Mouse (Mus musculus) kidney, embryonic 15.5 days (tissue): ENCODE results near the gene Adcy5. TPM values are rescaled to one million over a fixed set of nuclear protein-coding genes. Genes with fewer than 3 reads are reported as not detected.

Experiments
- ATAC-seq: fragments of 200-750 bp; cut with Nextera tagmentation; replicated peaks from 2 replicates; pipeline ENCODE4 v1.8.0; 2017; ENCODE audit warnings: moderate TSS enrichment; ENCODE audit not compliant: low FRiP score
- H3K27ac ChIP-seq: fragments of 300-500 bp; sonication (generic); 2 replicates; pipeline ENCODE4 v1.5.1; 2015; ENCODE audit warnings: mild to moderate bottlenecking, inconsistent platforms
- H3K27me3 ChIP-seq: fragments of 300-500 bp; sonication (generic); 2 replicates; pipeline ENCODE4 v1.6.1; 2015; ENCODE audit warnings: inconsistent platforms
- H3K36me3 ChIP-seq: fragments of 300-500 bp; sonication (generic); 2 replicates; pipeline ENCODE4 v1.6.1; 2015; ENCODE audit warnings: inconsistent platforms
- H3K4me1 ChIP-seq: fragments of 300-500 bp; sonication (generic); 2 replicates; pipeline ENCODE4 v1.6.1; 2015; ENCODE audit warnings: inconsistent platforms
- H3K4me2 ChIP-seq: fragments of 300-500 bp; sonication (generic); 2 replicates; pipeline ENCODE4 v1.6.1; 2015; ENCODE audit warnings: moderate library complexity, mild to moderate bottlenecking, inconsistent platforms
- H3K4me3 ChIP-seq: fragments of 300-500 bp; sonication (generic); replicated peaks from 2 replicates; pipeline ENCODE4 v1.5.1; 2015; ENCODE audit warnings: mild to moderate bottlenecking, inconsistent platforms
- H3K9ac ChIP-seq: fragments of 300-500 bp; sonication (generic); 2 replicates; pipeline ENCODE4 v1.6.1; 2015; ENCODE audit warnings: mild to moderate bottlenecking, inconsistent platforms
- H3K9me3 ChIP-seq: fragments of 300-500 bp; sonication (generic); replicated peaks from 2 replicates; pipeline ENCODE4 v1.6.1; 2016; ENCODE audit warnings: inconsistent platforms
- whole genome bisulfite sequencing: fragments of 180-500 bp; shearing (Covaris S2); methylation state at CpG from one replicate; pipeline ENCODE4 v1.1.7; 2015; ENCODE audit warnings: mixed read lengths; 5-methylcytosine and 5-hydroxymethylcytosine counted together
- polyA plus RNA-seq: library from polyadenylated mRNA; unstranded; fragments of >200 nt; fragmentation: Nextera tagmentation; extraction: Ambion mirVana; gene quantifications from 2 replicates; pipeline ENCODE4 v1.2.1, GENCODE M21; 2015

Adcy5 gene
- polyA plus RNA-seq, 1 experiment from 2014 or later = 0.87 TPM

DNA sequence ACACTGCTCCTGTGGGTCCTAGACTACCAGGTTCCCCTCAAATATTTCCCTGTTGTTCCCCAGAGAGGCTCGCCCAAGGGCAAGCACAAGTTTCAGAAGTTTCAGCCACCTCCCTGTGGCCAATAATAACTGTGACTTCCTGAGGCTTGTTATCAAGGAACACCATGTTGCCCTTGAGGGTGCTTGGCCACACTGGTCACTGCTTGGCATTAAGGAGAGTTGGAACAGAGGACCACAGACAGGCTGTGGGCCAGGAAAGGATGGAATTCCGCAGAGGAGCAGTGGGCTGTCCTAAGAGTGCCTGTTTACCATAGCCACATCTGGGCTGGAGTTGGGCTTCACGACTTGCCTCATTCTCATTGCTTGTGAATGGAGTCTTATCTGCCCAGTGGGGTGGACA is 24.5 kb upstream of the Adcy5 start:
- Histone ChIP-seq H3K36me3 (no peaks in the 10 kb centered on the region), H3K9me3 (no peaks in the 10 kb centered on the region), H3K4me1 (no peaks in the 10 kb centered on the region), H3K9ac (no peak overlapping the region), H3K27ac (no peak overlapping the region), H3K4me2 (no peak overlapping the region), H3K27me3 (no peaks in the 10 kb centered on the region), H3K4me3 (no peak overlapping the region)
- no peak for ATAC-seq
- WGBS = 80% methylated on average over 3 of the region's 3 CpGs

DNA sequence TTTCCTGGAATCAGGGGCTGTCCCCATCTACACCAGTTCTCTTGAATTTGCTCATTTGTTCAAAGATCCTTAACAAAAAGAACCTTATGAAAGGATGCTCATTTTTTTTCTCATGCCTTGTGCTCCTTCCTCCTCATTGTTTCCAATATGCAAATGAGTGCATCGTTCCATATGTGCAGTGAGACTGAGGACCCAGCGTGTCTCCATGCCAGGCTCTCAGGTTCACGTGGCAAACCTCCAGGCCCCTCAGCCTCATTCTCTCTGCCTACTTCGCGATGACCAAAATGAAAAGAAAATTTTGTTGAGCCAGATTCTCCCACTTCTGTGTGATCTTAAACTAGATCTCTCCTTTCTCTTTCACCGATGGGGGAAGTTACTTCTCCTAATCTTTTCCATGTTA is 15.3 kb upstream of the Adcy5 start:
- Histone ChIP-seq H3K27me3 (no peaks in the 10 kb centered on the region), H3K9ac (no peak overlapping the region), H3K4me2 (no peak overlapping the region), H3K9me3 (no peaks in the 10 kb centered on the region), H3K36me3 (no peaks in the 10 kb centered on the region), H3K4me3 (no peak overlapping the region), H3K27ac (no peak overlapping the region), H3K4me1 (peaks cover 8% of the 10 kb centered on the region)
- no peak for ATAC-seq
- WGBS = 80% methylated on average over 6 of the region's 6 CpGs

DNA sequence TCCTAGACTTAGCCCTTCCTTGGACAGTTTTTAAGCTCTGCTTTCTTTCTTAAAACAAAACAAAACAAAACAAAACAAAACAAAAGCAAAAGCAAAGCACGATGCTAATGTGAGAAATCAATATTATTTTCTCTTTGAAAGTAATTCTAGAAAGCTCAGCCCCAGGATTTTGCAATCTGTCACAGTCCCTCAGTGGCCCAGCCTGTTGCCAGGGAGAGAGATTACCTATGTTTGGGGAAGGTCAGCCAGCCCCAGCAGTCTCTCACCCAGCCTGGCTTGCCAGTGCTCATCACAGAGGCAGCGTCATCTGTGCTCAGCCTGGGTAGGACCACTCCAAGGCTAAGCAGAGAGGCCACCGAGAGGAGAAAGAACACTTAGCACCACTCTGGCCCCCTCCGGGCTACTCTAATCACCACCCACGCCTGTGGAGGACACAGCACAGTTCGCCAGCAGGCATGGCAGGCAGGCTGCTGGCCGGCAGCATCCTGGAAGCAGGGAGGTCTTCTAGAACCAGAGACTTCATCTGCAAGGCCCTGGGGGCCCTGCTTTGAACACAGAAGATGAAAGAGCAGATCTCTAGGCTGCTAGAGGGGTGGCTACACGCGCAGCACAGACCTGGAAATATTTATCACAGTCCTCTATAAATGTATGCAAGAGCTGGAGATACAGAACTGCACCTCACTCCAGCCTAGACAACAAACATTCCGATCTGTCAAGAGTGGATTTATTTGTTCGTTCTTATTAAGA is 14.6 kb upstream of the Adcy5 start:
- Histone ChIP-seq H3K4me2 (no peak overlapping the region), H3K9me3 (no peaks in the 10 kb centered on the region)
- no peak for ATAC-seq

DNA sequence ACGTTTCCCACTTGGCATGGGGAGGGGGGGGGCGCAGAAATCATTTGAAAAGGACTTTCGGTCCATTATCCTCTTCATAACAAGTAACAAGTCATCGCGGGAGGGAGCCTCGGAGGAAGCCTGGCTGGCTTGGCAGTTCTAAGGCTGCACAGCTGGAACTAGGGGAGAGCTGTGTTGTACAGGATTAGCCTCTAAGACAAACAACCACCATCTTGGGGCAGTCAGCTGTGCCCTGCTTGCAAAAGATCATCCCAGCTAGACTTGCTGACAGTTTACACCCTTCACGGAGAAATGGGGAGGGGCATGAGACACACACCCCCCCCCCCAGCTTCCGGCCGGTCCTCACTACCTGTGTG is 14.1 kb upstream of the Adcy5 start:
- 52% methylated on average over 9 of the region's 9 CpGs for WGBS
- H3K4me2 ChIP-seq = no peak overlapping the region
- no peak for ATAC-seq
- no peaks in the 10 kb centered on the region for H3K36me3 ChIP-seq
- no peaks in the 10 kb centered on the region for H3K9me3 ChIP-seq
- peaks cover 8% of the 10 kb centered on the region for H3K4me1 ChIP-seq
- H3K27ac ChIP-seq = no peak overlapping the region
- H3K9ac ChIP-seq = no peak overlapping the region
- H3K27me3 ChIP-seq = no peaks in the 10 kb centered on the region
- no peak overlapping the region for H3K4me3 ChIP-seq

More for the DNA sequence above, 14.6 kb upstream of the Adcy5 start:
- Histone ChIP-seq H3K36me3 (no peaks in the 10 kb centered on the region), H3K27ac (no peak overlapping the region), H3K4me1 (peaks cover 8% of the 10 kb centered on the region), H3K27me3 (no peaks in the 10 kb centered on the region), H3K4me3 (no peak overlapping the region), H3K9ac (no peak overlapping the region)
- 31% methylated on average over 11 of the region's 11 CpGs for WGBS

DNA sequence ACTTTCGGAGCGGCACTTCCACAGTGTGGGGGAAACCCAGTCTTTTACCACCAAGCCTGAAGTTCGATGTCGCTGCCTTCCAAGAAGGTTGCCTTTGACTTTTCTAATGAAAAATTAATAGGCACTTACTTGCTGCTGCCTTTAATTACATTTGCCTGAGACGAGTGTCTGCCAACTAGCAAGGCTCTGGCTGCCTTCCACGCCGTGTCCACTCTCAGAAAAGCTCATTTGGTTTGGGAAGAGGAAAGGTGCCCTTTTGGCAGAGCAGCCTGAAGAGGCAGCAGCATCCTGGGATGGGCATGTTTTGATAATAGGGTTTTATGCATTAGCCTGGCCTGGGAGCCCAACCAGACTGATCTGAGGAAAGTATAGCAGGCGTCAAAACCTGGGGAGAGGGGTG is 12.8 kb upstream of the Adcy5 start:
- ATAC-seq = no peak
- 76% methylated on average over 8 of the region's 8 CpGs for WGBS
- Histone ChIP-seq H3K27ac (no peak overlapping the region), H3K9me3 (no peaks in the 10 kb centered on the region), H3K27me3 (no peaks in the 10 kb centered on the region), H3K4me1 (peaks cover 8% of the 10 kb centered on the region), H3K4me2 (no peak overlapping the region), H3K36me3 (no peaks in the 10 kb centered on the region), H3K4me3 (no peak overlapping the region), H3K9ac (no peak overlapping the region)

DNA sequence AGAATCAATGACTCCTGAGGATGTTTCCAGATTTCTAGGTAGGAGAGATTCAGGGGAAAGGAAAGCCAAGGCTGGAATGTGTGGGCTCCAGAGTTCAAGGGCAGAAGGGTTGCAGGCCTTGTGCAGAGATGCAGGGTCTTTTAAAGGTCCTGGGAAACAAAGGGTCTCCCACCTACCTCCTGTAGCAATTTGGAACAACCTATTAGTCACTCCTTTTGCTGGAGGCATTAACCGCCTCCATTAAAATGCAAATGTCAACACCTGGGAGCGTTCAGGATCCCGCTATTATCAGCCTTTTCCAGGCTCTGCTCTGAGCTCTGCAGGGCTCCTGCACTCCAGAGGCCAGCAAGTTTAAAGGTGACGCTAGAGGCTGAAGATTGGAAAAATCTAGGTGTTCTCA is 8.5 kb upstream of the Adcy5 start:
- Histone ChIP-seq H3K4me1 (no peaks in the 10 kb centered on the region), H3K4me3 (no peak overlapping the region), H3K27ac (no peak overlapping the region), H3K9me3 (no peaks in the 10 kb centered on the region), H3K27me3 (peaks cover 14% of the 10 kb centered on the region), H3K4me2 (no peak overlapping the region), H3K9ac (no peak overlapping the region), H3K36me3 (no peaks in the 10 kb centered on the region)
- no peak for ATAC-seq
- 18% methylated on average over 4 of the region's 4 CpGs for WGBS

DNA sequence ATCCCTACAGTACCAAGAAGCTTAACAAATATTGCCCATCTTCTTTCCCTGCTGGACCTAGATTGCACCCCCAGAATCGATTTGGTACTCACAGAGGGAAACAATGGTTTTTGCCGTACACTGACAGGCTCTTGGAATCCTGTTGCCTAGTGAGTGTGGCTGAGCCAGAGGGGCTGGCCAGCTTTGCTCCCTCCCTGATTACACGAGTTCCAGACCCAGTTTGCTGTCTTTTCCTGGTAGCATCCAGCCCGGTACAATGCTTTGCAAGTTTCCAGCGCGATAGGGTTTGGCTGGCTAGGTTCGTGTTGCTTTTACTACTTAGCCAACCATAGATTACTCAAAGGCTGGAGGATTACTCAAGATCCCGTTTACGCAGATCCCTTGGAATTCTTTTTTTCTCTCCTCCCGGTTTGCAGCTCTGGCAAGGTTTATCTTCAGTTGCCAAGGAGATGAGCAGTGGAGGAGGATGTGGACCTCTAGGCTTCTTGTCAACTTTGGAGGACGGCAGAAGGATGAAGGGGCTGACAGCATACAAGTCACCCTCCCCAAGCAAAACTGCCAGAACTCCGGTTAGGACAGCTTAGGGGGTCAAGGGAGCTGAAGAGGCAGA is 1.4 kb upstream of the Adcy5 start:
- no peak overlapping the region for H3K4me3 ChIP-seq
- H3K9ac ChIP-seq = no peak overlapping the region
- H3K36me3 ChIP-seq = no peaks in the 10 kb centered on the region
- 10% methylated on average over 12 of the region's 12 CpGs for WGBS
- no peaks in the 10 kb centered on the region for H3K9me3 ChIP-seq
- H3K4me2 ChIP-seq = 0 out of 2 replicates have a peak overlapping the region, but pooled peaks have one; percentile 99
- H3K4me1 ChIP-seq = peaks cover 36% of the 10 kb centered on the region
- H3K27me3 ChIP-seq = peaks cover 85% of the 10 kb centered on the region
- no peak for ATAC-seq
- no peak overlapping the region for H3K27ac ChIP-seq

DNA sequence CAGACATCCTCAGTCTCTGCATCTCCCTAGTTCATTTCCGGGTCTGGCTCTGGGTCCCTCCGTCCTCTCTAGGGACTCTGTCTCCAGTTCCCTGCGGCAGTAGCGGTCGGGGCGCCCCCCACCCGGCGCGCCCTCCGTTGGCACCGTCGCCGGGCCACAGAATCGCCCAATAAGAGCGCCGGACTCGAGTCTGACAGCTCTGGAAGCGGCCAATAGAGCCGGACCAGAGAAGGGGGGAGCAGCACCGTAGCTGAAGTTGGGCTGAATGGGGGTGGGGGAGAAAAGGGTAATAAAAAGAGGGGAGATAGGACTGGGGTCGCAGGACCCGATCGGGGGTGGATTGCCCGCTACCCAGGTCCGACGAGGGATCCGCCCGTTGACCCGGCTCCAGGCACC is 434 bp upstream of the Adcy5 start:
- no peaks in the 10 kb centered on the region for H3K36me3 ChIP-seq
- peak overlapping the region; percentile 99 for H3K4me2 ChIP-seq
- H3K27ac ChIP-seq = no peak overlapping the region
- peaks cover 90% of the 10 kb centered on the region for H3K27me3 ChIP-seq
- peak; percentile 59 for ATAC-seq
- H3K4me1 ChIP-seq = peaks cover 36% of the 10 kb centered on the region
- peak overlapping the region; percentile 69 for H3K4me3 ChIP-seq
- H3K9ac ChIP-seq = peak overlapping the region; percentile 53
- H3K9me3 ChIP-seq = no peaks in the 10 kb centered on the region
- under 1% methylated on average over 29 of the region's 29 CpGs for WGBS

DNA sequence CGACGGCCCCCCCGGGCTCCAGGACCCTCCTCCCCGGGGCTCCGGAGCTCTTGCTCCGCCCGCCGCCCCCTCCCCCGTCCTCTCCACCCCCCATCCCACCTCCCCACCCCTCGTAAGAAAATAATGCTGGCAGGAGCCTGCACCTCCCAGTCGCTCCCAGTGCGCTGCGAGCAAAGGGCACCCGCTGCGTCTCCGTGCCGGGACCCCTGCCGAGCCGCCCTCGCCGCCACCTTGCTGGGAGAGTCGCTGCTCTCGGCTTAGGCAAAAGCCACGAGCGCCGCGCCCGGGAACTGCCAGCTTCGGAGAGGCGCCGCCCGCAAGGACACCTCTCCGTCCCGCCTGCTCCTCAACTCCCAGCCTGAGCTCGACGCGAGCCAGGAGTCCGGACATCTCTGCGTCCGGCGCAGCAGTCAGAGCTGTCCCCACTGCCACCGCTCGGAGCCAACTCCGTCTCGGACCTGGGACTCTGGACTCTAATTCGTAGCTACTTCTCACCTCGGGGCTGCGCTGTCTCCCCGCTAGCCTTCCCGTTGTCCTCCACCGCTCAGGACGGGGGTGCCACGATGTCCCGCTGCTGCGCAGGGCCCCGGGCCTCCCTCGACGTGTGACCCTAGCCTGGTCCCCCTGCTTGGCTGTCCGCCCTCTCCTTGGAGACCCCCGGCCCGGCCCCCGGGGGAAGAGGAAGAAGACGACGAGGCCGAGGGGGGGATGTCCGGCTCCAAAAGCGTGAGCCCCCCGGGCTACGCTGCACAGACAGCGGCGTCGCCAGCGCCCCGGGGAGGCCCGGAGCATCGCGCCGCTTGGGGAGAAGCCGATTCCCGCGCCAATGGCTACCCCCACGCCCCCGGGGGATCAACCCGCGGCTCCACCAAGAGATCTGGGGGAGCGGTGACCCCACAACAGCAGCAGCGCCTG is 971 bp downstream of the Adcy5 start:
- no peaks in the 10 kb centered on the region for H3K9me3 ChIP-seq
- 1% methylated on average over 85 of the region's 87 CpGs for WGBS
- H3K27ac ChIP-seq = no peak overlapping the region
- peak overlapping the region; percentile 69 for H3K4me3 ChIP-seq
- H3K4me2 ChIP-seq = peak overlapping the region; percentile 99
- H3K9ac ChIP-seq = peak overlapping the region; percentile 53
- ATAC-seq = peak; percentile 40; the same call in 1 of the 2 replicates
- H3K36me3 ChIP-seq = no peaks in the 10 kb centered on the region
- peaks cover 96% of the 10 kb centered on the region for H3K27me3 ChIP-seq
- H3K4me1 ChIP-seq = peaks cover 36% of the 10 kb centered on the region

DNA sequence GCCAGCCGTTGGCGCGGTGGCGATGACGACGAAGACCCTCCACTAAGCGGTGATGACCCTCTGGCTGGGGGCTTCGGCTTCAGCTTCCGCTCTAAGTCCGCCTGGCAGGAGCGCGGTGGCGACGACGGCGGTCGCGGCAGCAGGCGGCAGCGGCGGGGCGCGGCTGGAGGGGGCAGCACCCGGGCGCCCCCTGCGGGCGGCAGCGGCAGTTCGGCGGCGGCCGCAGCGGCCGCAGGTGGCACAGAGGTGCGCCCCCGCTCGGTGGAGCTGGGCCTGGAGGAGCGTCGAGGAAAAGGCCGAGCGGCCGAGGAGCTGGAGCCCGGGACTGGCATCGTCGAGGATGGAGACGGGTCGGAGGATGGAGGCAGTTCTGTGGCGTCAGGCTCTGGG is 1.6 kb downstream of the Adcy5 start:
- ATAC-seq = no peak
- Histone ChIP-seq H3K4me3 (peak overlapping the region; percentile 69), H3K27me3 (peaks cover 90% of the 10 kb centered on the region), H3K9me3 (no peaks in the 10 kb centered on the region), H3K4me1 (peaks cover 36% of the 10 kb centered on the region), H3K36me3 (no peaks in the 10 kb centered on the region), H3K27ac (no peak overlapping the region), H3K4me2 (peak overlapping the region; percentile 99), H3K9ac (no peak overlapping the region)
- 4% methylated on average over 48 of the region's 48 CpGs for WGBS

DNA sequence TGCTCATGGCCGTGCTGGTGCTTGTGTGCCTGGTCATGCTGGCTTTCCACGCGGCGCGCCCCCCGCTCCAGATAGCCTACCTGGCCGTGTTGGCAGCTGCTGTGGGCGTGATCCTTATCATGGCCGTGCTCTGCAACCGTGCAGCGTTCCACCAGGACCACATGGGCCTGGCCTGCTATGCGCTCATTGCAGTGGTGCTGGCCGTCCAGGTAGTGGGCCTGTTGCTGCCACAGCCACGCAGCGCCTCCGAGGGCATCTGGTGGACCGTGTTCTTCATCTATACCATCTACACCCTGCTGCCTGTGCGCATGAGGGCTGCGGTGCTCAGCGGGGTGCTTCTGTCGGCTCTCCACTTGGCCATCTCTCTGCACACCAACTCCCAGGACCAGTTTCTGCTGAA is 2.2 kb downstream of the Adcy5 start:
- Histone ChIP-seq H3K9ac (no peak overlapping the region), H3K27me3 (peaks cover 84% of the 10 kb centered on the region), H3K4me3 (peak overlapping the region; percentile 69), H3K27ac (no peak overlapping the region), H3K36me3 (no peaks in the 10 kb centered on the region), H3K4me2 (peak overlapping the region; percentile 99), H3K4me1 (peaks cover 36% of the 10 kb centered on the region), H3K9me3 (no peaks in the 10 kb centered on the region)
- 77% methylated on average over 21 of the region's 21 CpGs for WGBS
- ATAC-seq = no peak

DNA sequence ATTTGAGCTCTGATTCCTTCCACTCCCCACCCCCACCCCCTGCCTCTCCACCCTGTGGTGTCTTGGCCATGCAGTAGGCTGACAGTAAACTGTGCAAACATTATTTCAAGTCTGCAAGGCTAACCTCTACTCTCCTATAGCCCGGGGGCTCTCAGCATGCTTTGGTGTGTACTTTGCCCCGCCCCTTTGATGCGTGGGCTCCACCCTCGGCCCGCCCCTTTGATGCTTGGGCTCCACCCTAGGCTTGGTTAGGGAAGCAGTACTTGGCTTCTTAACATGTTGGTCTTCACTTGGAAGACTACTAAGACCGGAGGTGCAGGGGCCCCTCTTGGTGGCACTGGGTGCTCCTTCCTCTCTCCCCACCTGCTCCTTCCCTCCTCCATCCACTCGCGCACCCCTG is 4.9 kb downstream of the Adcy5 start:
- H3K36me3 ChIP-seq = no peaks in the 10 kb centered on the region
- ATAC-seq = no peak
- WGBS = 56% methylated on average over 8 of the region's 8 CpGs

More for the DNA sequence above, 4.9 kb downstream of the Adcy5 start:
- Histone ChIP-seq H3K27ac (no peak overlapping the region), H3K4me3 (no peak overlapping the region), H3K27me3 (peaks cover 57% of the 10 kb centered on the region), H3K9me3 (no peaks in the 10 kb centered on the region), H3K9ac (no peak overlapping the region), H3K4me2 (no peak overlapping the region), H3K4me1 (peaks cover 27% of the 10 kb centered on the region)
